Mouse (Mus musculus) limb, embryonic 11.5 days (tissue): ENCODE data around the gene Coa7. TPM values are rescaled to one million over a fixed set of nuclear protein-coding genes. Genes with fewer than 3 reads are reported as not detected.

Experiments
- ATAC-seq: fragments of 200-750 bp; cut with Nextera tagmentation; 2 replicates; pipeline ENCODE4 v1.8.0; 2017; ENCODE audit warnings: low read depth; ENCODE audit not compliant: insufficient number of reproducible peaks, low FRiP score, low TSS enrichment
- DNase-seq: peaks from one replicate; pipeline ENCODE4 v3.0.0-alpha.2; 2015; ENCODE audit warnings: low spot score
- H3K27ac ChIP-seq: fragments of 300-500 bp; sonication (generic); replicated peaks from 2 replicates; pipeline ENCODE4 v1.5.1; 2014; ENCODE audit warnings: low read depth, mild to moderate bottlenecking, low read length
- H3K27me3 ChIP-seq: fragments of 300-500 bp; sonication (generic); 2 replicates; pipeline ENCODE4 v1.6.1; 2014; ENCODE audit warnings: mild to moderate bottlenecking, low read length, mixed read lengths; ENCODE audit not compliant: control insufficient read depth, insufficient read depth
- H3K36me3 ChIP-seq: fragments of 300-500 bp; sonication (generic); 2 replicates; pipeline ENCODE4 v1.6.1; 2014; ENCODE audit warnings: mild to moderate bottlenecking, low read length, moderate library complexity, mixed read lengths; ENCODE audit not compliant: control insufficient read depth, insufficient read depth
- H3K4me1 ChIP-seq: fragments of 300-500 bp; sonication (generic); 2 replicates; pipeline ENCODE4 v1.6.1; 2014; ENCODE audit warnings: low read length, mixed read lengths; ENCODE audit not compliant: control insufficient read depth, insufficient read depth
- H3K4me2 ChIP-seq: fragments of 300-500 bp; sonication (generic); 2 replicates; pipeline ENCODE4 v1.6.1; 2014; ENCODE audit warnings: low read depth, mild to moderate bottlenecking, moderate library complexity; ENCODE audit not compliant: severe bottlenecking
- H3K4me3 ChIP-seq: fragments of 300-500 bp; sonication (generic); 2 replicates; pipeline ENCODE4 v1.5.1; 2014; ENCODE audit warnings: low read depth, low read length
- H3K9ac ChIP-seq: fragments of 300-500 bp; sonication (generic); 2 replicates; pipeline ENCODE4 v1.6.1; 2014; ENCODE audit warnings: mild to moderate bottlenecking, low read length
- H3K9me3 ChIP-seq: fragments of 300-500 bp; sonication (generic); 2 replicates; pipeline ENCODE4 v1.6.1; 2016; ENCODE audit warnings: low read length; ENCODE audit not compliant: control insufficient read depth
- WGBS: fragments of 180-500 bp; shearing (Covaris S2); extraction: QIAGEN DNeasy Blood & Tissue Kit; methylation state at CpG from one replicate; pipeline ENCODE4 v1.1.7; 2014; 5-methylcytosine and 5-hydroxymethylcytosine counted together
- polyA plus RNA-seq: library from polyadenylated mRNA; unstranded; fragments of >200 nt; fragmentation: Nextera tagmentation; extraction: Ambion mirVana; gene quantifications from 2 replicates; pipeline ENCODE4 v1.2.1, GENCODE M21; 2014

Gene Coa7
- polyA plus RNA-seq, result 56.3 and 60.7 TPM in 2 replicates

- DNase-seq, result peak; percentile 99
- Histone ChIP-seq H3K36me3 (peaks cover 5% of the 10 kb centered on the region; the same call in 1 of the 2 replicates), H3K4me1 (no peaks in the 10 kb centered on the region), H3K9ac (peak within 1 kb of the TSS; percentile 67), H3K27me3 (no peaks in the 10 kb centered on the region), H3K4me2 (peak within 1 kb of the TSS; percentile 51), H3K9me3 (no peaks in the 10 kb centered on the region), H3K27ac (peak within 1 kb of the TSS; percentile 78), H3K4me3 (peak within 1 kb of the TSS; percentile 67)
- WGBS, result under 1% methylated on average over 45 of the region's 45 CpGs
- ATAC-seq, result peak; percentile 92
Measured at GRCm38 (mm10) chr4:108327730-108328484, at the start of gene Coa7. Coa7 (plus strand) TSS chr4:108328140.

- H3K36me3 ChIP-seq, result no peaks in the 10 kb centered on the region
- no peaks in the 10 kb centered on the region for H3K9me3 ChIP-seq
- H3K4me2 ChIP-seq, result peak overlapping the region; percentile 92
- peak overlapping the region; percentile 30; the same call in 1 of the 2 replicates for H3K27ac ChIP-seq
- ATAC-seq, result no peak
- peak overlapping the region; percentile 93 for H3K9ac ChIP-seq
- H3K4me1 ChIP-seq, result peaks cover 3% of the 10 kb centered on the region; the same call in 1 of the 2 replicates
- no peaks in the 10 kb centered on the region for H3K27me3 ChIP-seq
- DNase-seq, result peak; percentile 29
- peak overlapping the region; percentile 92 for H3K4me3 ChIP-seq
- 2% methylated on average over 14 of the region's 14 CpGs for WGBS
Measured at GRCm38 (mm10) chr4:108300266-108300665, 27.7 kb upstream of the Coa7 start.

- Histone ChIP-seq H3K36me3 (no peaks in the 10 kb centered on the region), H3K9ac (peak within 1 kb of the TSS; percentile 93), H3K4me1 (peaks cover 3% of the 10 kb centered on the region; the same call in 1 of the 2 replicates), H3K4me2 (peak within 1 kb of the TSS; percentile 92), H3K27me3 (no peaks in the 10 kb centered on the region), H3K9me3 (no peaks in the 10 kb centered on the region), H3K27ac (peak within 1 kb of the TSS; percentile 52; the same call in 1 of the 2 replicates), H3K4me3 (peak within 1 kb of the TSS; percentile 92)
- WGBS, result under 1% methylated on average over 47 of the region's 58 CpGs
- DNase-seq, result peak; percentile 95
- peak; percentile 93 for ATAC-seq
Measured at GRCm38 (mm10) chr4:108300670-108301373, 27.1 kb upstream of the Coa7 start, which contains the start of gene Zyg11b. Zyg11b (minus strand) TSS chr4:108301096.

- ATAC-seq (no peak), DNase-seq (no peak)
- no peaks in the 10 kb centered on the region for H3K27me3 ChIP-seq
- H3K4me1 ChIP-seq, result peaks cover 3% of the 10 kb centered on the region; the same call in 1 of the 2 replicates
- H3K4me2 ChIP-seq, result no peak overlapping the region
- H3K36me3 ChIP-seq, result no peaks in the 10 kb centered on the region
- H3K9me3 ChIP-seq, result no peaks in the 10 kb centered on the region
- H3K9ac ChIP-seq, result no peak overlapping the region
- no peak overlapping the region for H3K27ac ChIP-seq
- 81% methylated on average over 5 of the region's 5 CpGs for WGBS
- no peak overlapping the region for H3K4me3 ChIP-seq
Measured at GRCm38 (mm10) chr4:108302296-108302890, 25.5 kb upstream of the Coa7 start.

DNA sequence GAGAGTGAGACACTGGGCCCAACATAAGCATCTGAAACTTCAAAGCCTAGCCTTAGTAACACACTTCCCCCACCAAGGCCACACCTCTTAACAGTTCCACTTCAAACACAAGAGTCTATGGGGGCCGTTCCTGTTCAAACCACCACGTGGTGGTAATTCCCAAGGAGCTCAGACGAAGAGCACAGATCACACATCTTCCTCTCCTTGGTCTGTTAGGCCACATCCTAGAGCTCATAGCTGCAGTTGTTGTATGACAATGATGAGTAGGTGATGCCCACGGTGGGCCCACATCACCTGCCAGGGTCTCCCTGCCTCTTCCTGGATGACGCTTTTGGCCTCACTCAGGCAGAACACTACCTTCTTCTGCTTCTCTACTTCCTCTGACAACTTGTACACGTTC lies 17.2 kb upstream of the Coa7 start:
- Histone ChIP-seq H3K9ac (no peak overlapping the region), H3K4me3 (no peak overlapping the region), H3K36me3 (no peaks in the 10 kb centered on the region), H3K4me1 (no peaks in the 10 kb centered on the region), H3K27ac (no peak overlapping the region), H3K9me3 (no peaks in the 10 kb centered on the region), H3K27me3 (no peaks in the 10 kb centered on the region), H3K4me2 (no peak overlapping the region)
- ATAC-seq (no peak), DNase-seq (no peak)
- 67% methylated on average over 6 of the region's 6 CpGs for WGBS

DNA sequence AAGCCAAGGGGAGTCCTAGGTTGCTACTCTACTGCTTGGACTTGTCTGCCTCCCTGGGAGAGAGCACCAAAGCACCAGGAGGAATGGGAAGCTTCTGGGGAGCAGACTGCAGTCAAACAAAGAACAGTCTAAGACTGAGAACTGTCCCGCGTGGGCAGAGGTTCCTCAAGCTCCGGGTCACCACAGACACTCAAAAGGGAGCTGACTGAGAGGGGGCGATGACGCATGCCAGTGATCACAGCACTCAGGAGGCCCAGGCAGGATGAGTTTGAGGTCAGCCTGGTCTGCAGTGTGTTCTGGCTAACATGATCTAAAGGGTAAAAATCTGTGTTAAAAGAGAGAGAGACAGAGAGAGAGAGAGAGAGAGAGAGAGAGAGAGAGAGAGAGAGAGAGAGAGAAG lies 13.9 kb upstream of the Coa7 start:
- ATAC-seq (no peak), DNase-seq (no peak)
- H3K36me3 ChIP-seq, result no peaks in the 10 kb centered on the region
- 73% methylated on average over 5 of the region's 5 CpGs for WGBS
- no peak overlapping the region for H3K4me3 ChIP-seq
- no peak overlapping the region for H3K9ac ChIP-seq
- no peaks in the 10 kb centered on the region for H3K4me1 ChIP-seq
- no peaks in the 10 kb centered on the region for H3K27me3 ChIP-seq
- H3K9me3 ChIP-seq, result no peaks in the 10 kb centered on the region
- H3K27ac ChIP-seq, result no peak overlapping the region
- no peak overlapping the region for H3K4me2 ChIP-seq

DNA sequence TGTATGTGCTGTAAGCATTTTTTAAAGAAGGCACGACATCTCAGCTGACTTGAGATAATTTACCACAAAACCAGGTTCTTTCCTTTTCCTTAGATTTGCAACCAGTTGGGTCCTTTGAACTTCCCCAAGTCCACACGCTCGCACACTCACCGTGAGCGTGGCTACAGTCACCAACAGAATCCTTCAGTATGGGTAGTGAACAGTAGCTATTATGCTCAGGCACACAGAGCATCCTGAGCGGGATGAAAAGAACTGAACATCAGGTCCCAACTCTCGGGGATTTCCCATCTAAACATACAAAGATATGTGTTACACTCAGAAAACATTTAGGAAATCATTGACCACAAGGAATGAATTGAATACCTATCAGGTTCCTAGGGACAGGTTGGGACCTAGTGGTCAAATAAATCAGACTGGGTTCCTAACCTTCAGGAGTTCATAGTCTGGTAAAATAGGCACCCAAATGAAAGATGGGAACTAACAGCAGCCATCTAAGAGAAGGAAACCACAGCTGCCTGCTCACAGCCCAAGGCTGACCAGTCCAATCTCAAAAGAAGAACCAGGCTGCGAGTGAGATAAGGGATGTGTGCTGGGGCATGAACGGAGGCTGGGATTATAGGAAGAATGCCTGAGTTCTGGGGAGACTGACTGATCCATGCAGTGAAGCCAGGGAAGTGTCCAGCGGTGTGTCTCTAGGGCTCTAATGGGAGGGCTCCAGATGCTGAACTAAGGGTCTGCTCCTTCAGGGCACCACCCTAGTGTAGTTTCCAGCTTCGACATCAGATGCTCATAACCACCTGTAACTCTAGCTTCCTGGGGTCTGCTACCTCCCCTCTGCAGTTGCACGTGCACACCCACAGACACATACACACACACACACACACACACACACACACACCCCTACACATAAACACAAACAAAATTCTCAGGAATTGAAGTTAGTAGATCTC lies 10.0 kb upstream of the Coa7 start:
- 86% methylated on average over 12 of the region's 12 CpGs for WGBS
- no peaks in the 10 kb centered on the region for H3K4me1 ChIP-seq
- no peaks in the 10 kb centered on the region for H3K27me3 ChIP-seq
- no peak overlapping the region for H3K27ac ChIP-seq
- no peaks in the 10 kb centered on the region for H3K9me3 ChIP-seq
- H3K4me3 ChIP-seq, result no peak overlapping the region
- no peak overlapping the region for H3K9ac ChIP-seq
- DNase-seq (no peak), ATAC-seq (no peak)
- no peaks in the 10 kb centered on the region for H3K36me3 ChIP-seq
- H3K4me2 ChIP-seq, result no peak overlapping the region
